Mouse (Mus musculus) lung, embryonic 15.5 days (tissue): ENCODE data around the gene Rpe. TPM values are rescaled to one million over a fixed set of nuclear protein-coding genes. Genes with fewer than 3 reads are reported as not detected.

ENCODE experiments used
- ATAC-seq: fragments of 200-750 bp; cut with Nextera tagmentation; 2 replicates; pipeline ENCODE4 v1.8.0; 2017; ENCODE audit warnings: moderate number of reproducible peaks, borderline replicate concordance; ENCODE audit not compliant: low FRiP score, low TSS enrichment; ENCODE audit errors: extremely low read depth
- H3K27ac ChIP-seq: fragments of 300-500 bp; sonication (generic); 2 replicates; pipeline ENCODE4 v1.5.1; 2015; ENCODE audit warnings: moderate library complexity, mild to moderate bottlenecking, inconsistent platforms
- H3K27me3 ChIP-seq: fragments of 300-500 bp; sonication (generic); 2 replicates; pipeline ENCODE4 v1.6.1; 2015; ENCODE audit warnings: inconsistent platforms
- H3K36me3 ChIP-seq: fragments of 300-500 bp; sonication (generic); 2 replicates; pipeline ENCODE4 v1.6.1; 2015; ENCODE audit warnings: inconsistent platforms
- H3K4me1 ChIP-seq: fragments of 300-500 bp; sonication (generic); 2 replicates; pipeline ENCODE4 v1.6.1; 2015; ENCODE audit warnings: inconsistent platforms
- H3K4me2 ChIP-seq: fragments of 300-500 bp; sonication (generic); 2 replicates; pipeline ENCODE4 v1.6.1; 2015; ENCODE audit warnings: inconsistent platforms, mild to moderate bottlenecking, moderate library complexity
- H3K4me3 ChIP-seq: fragments of 300-500 bp; sonication (generic); 2 replicates; pipeline ENCODE4 v1.5.1; 2015; ENCODE audit warnings: mild to moderate bottlenecking, inconsistent platforms
- H3K9ac ChIP-seq: fragments of 300-500 bp; sonication (generic); 2 replicates; pipeline ENCODE4 v1.6.1; 2015; ENCODE audit warnings: inconsistent platforms
- H3K9me3 ChIP-seq: fragments of 300-500 bp; sonication (generic); 2 replicates; pipeline ENCODE4 v1.6.1; 2016; ENCODE audit warnings: inconsistent platforms
- WGBS: fragments of 180-500 bp; shearing (Covaris S2); methylation state at CpG from one replicate; pipeline ENCODE4 v1.1.7; 2015; 5-methylcytosine and 5-hydroxymethylcytosine counted together
- polyA plus RNA-seq: library from polyadenylated mRNA; unstranded; fragments of >200 nt; fragmentation: Nextera tagmentation; extraction: Ambion mirVana; gene quantifications from 2 replicates; pipeline ENCODE4 v1.2.1, GENCODE M21; 2015

Gene Rpe
- polyA plus RNA-seq = 55.7 and 56.6 TPM in 2 replicates

DNA sequence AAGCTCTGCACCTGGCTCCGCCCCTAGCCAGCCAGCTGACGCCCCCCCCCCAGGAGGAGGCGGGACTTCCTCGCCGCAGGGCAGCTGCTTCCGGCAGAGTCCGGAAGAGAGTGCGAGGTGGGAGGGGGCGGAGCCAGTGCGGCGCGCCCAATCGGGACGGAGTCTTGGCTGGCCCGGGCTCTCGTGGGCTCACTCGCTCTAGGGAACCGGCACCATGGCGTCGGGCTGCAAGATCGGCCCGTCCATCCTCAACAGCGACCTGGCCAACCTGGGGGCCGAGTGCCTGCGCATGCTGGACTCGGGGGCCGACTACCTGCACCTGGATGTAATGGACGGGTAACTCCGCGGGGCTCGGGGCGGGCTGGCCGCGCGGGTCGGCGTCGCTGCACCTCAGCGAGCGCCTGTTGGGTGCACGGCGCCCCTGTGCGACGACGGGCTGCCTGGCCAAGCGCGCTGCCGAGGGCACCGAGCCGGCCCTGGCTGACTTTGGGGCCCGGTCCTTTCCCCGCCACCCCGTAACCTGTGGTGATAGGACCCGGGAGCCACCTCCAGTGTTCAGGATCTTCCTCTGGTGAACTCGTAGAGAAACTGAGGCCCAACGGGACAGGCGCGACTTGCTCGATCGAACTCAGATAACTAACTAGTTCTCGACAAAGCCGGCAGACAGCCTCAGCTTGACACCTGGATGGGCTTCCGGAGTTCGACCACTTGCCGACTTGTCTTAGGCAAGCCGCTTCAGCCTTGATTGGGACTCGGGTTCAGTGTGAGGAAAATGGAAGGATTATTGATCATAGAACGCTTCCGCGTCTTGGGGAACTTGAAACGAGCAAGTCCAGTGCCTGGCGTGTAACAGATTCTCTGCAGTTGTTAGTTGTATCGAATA, at the start of gene Rpe:
TSS of gene Rpe (plus strand) at position 139 of the 883 bp plus-strand sequence.
- H3K9me3 ChIP-seq = no peaks in the 10 kb centered on the region
- peak within 1 kb of the TSS; percentile 62 for H3K27ac ChIP-seq
- H3K4me2 ChIP-seq = peak within 1 kb of the TSS; percentile 55
- no peaks in the 10 kb centered on the region for H3K27me3 ChIP-seq
- H3K4me3 ChIP-seq = peak within 1 kb of the TSS; percentile 62
- under 1% methylated on average over 73 of the region's 73 CpGs for WGBS
- ATAC-seq = peak; percentile 100
- H3K9ac ChIP-seq = peak within 1 kb of the TSS; percentile 68
- peaks cover 16% of the 10 kb centered on the region for H3K4me1 ChIP-seq
- H3K36me3 ChIP-seq = no peaks in the 10 kb centered on the region

DNA sequence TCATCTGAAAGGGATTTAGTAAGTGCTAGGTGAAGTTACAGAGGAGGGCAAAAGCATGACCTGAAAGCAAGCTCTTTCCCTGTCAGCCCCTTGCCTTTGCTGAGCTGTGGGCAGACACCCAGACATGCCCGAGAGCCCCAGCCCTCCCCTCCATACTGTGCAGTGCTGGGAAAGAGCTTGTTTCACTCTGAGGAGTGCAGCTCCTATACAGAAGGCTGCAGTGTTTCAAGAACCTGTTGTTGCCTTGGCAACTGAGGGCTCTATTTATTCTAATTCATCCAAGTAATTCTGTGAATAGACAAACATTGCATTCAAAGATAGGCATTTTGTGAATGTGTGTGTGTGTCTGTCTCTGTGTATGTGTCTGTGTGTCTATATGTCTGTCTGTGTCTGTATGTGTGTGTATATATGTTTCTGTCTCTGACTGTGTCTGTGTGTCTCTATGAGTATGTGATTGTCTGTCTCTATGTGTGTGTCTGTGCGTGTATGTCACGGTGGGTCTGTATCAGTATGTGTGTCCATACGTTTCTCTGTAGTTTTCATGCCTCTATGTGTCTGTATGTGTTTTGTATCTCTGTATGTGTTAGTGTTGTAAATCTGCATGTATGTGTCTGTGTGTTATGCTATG, 45.4 kb upstream of the Rpe start:
- no peak overlapping the region for H3K4me3 ChIP-seq
- no peaks in the 10 kb centered on the region for H3K36me3 ChIP-seq
- 51% methylated on average over 4 of the region's 4 CpGs for WGBS
- peaks cover 6% of the 10 kb centered on the region; the same call in 1 of the 2 replicates for H3K4me1 ChIP-seq
- no peak overlapping the region for H3K4me2 ChIP-seq
- H3K27me3 ChIP-seq = no peaks in the 10 kb centered on the region
- ATAC-seq = peak; percentile 83; the same call in 1 of the 2 replicates
- H3K9ac ChIP-seq = no peak overlapping the region
- H3K27ac ChIP-seq = no peak overlapping the region
- H3K9me3 ChIP-seq = no peaks in the 10 kb centered on the region

DNA sequence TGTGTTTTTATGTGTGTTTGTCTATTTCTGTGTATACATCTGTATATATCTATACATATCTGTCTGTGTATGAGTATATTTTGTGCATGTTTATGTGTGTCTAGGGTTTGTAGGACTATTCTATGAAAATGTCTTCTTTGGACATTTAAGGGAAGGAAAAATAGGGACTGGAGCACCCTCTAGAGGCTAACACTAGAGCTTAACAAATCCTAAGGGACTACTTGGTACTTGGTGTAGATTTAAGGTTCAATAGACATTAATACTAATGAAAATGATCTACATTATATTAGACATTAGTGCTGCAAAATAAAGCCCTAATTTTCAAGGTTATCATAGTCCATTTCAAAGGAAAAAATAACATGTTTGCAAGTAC, 44.9 kb upstream of the Rpe start:
- H3K27ac ChIP-seq = no peak overlapping the region
- H3K9ac ChIP-seq = no peak overlapping the region
- H3K27me3 ChIP-seq = no peaks in the 10 kb centered on the region
- H3K4me1 ChIP-seq = peaks cover 6% of the 10 kb centered on the region; the same call in 1 of the 2 replicates
- H3K36me3 ChIP-seq = no peaks in the 10 kb centered on the region
- no peak overlapping the region for H3K4me2 ChIP-seq
- no peaks in the 10 kb centered on the region for H3K9me3 ChIP-seq
- no peak overlapping the region for H3K4me3 ChIP-seq
- no peak for ATAC-seq

DNA sequence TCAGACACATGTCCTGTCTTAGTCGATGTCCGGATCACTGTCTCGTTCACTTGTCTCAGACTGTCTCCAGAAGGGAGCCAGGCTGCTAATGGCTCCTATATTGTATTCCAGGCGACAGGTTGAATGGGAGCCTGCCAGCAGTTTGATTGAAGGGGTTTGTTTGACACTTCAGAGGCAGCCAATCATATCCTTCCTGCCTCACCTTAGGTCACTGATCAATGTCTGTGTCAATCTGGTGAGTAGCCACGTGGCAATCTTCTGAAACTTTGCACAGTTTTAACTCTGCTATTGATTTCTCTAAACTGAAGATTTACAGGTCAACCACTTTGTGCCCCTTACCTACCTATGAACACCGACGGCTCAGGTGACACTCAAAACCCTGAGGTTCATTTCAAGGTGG, 29.2 kb upstream of the Rpe start:
- H3K4me2 ChIP-seq = no peak overlapping the region
- H3K9me3 ChIP-seq = no peaks in the 10 kb centered on the region
- no peak overlapping the region for H3K4me3 ChIP-seq
- no peaks in the 10 kb centered on the region for H3K36me3 ChIP-seq
- H3K4me1 ChIP-seq = no peaks in the 10 kb centered on the region
- WGBS = 52% methylated on average over 7 of the region's 7 CpGs
- no peak for ATAC-seq
- no peaks in the 10 kb centered on the region for H3K27me3 ChIP-seq
- H3K27ac ChIP-seq = no peak overlapping the region
- no peak overlapping the region for H3K9ac ChIP-seq

DNA sequence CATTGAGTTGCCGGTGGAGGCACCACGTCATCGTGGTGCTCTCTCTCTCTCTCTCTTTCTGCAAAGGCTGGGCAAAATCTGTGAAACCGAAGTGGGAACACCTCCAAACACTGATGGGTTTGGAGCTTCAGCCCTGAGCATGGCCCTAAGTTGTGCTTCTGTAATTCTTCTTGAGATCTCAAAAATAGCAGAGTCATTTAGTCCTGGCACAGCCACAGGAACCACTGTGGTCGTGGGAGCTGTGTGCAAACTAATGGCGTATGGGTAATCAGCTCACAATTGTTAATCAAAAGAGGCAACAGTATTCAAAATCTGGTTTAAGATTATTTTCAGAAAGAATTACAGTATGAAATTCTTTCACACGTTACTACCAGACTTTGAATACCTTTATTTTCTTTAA, 27.8 kb upstream of the Rpe start:
- H3K36me3 ChIP-seq = no peaks in the 10 kb centered on the region
- no peak overlapping the region for H3K9ac ChIP-seq
- no peaks in the 10 kb centered on the region for H3K4me1 ChIP-seq
- H3K27ac ChIP-seq = no peak overlapping the region
- no peak for ATAC-seq
- H3K9me3 ChIP-seq = no peaks in the 10 kb centered on the region
- H3K4me2 ChIP-seq = no peak overlapping the region
- 79% methylated on average over 7 of the region's 7 CpGs for WGBS
- no peak overlapping the region for H3K4me3 ChIP-seq
- H3K27me3 ChIP-seq = no peaks in the 10 kb centered on the region

DNA sequence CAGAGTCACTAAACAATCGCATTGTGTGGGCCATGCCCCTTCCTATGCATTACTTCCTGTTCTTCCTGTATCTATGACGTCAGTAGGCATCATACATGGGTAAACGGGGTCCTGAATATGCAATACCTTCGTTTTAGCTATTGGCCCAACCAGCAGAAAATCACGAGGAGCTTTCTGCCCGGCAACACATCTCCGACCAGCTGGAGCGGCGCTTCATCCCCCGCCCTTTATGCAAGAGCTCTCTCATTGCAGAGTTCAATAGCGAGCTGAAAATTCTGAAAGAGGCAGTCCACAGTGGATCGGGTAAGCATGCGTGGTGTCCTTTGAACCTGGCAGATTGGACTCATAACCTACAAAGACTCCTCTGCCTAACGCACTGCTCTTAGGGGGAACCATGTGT, 22.7 kb upstream of the Rpe start:
- H3K9me3 ChIP-seq = no peaks in the 10 kb centered on the region
- H3K27me3 ChIP-seq = no peaks in the 10 kb centered on the region
- ATAC-seq = no peak
- no peak overlapping the region for H3K27ac ChIP-seq
- H3K4me1 ChIP-seq = no peaks in the 10 kb centered on the region
- no peaks in the 10 kb centered on the region for H3K36me3 ChIP-seq
- H3K9ac ChIP-seq = no peak overlapping the region
- WGBS = 78% methylated on average over 14 of the region's 14 CpGs
- no peak overlapping the region for H3K4me2 ChIP-seq
- H3K4me3 ChIP-seq = no peak overlapping the region

DNA sequence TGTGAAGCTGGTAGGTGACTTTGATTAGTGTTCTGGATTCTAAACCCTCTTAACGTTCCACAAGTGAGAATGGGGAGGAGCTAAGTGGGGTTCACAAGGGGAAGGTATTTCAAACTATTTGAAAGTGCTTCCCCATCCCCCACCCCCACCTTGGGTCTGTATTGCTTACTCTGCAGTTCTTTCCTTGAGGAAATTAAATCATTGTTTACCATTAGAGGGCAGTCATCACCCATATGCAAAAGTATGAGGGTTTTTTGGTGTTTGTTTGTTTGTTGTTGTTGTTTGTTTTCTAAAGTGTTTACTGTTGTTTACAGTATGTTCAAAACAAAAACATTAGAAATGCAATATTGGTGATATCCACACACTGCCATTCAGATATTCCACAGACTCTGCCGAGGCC, 22.0 kb upstream of the Rpe start:
- Histone ChIP-seq H3K4me3 (no peak overlapping the region), H3K36me3 (no peaks in the 10 kb centered on the region), H3K9ac (no peak overlapping the region), H3K4me1 (no peaks in the 10 kb centered on the region), H3K4me2 (no peak overlapping the region), H3K9me3 (no peaks in the 10 kb centered on the region), H3K27me3 (no peaks in the 10 kb centered on the region), H3K27ac (no peak overlapping the region)
- WGBS = 28% methylated on average over 2 of the region's 2 CpGs
- no peak for ATAC-seq

DNA sequence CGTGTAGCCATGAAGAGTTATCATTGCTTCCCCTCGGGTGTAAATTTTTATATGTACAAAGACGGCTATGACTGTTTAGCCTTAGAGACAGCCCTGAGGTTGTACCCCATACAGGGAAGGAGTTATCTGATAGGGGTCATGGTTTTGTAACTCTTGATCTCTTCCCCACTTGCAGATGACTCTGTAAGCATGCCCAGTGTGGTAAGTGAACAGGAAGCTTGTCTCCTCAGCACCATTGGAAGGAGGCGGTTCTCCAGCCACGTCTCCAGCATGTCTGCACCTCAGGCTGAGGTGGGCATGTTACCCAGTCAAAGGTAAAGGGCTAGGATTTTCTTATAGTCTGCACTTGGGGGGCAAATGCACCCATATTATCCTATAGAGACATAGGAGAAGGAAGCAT, 17.7 kb upstream of the Rpe start:
- H3K9me3 ChIP-seq = no peaks in the 10 kb centered on the region
- WGBS = 80% methylated on average over 5 of the region's 5 CpGs
- no peak overlapping the region for H3K4me2 ChIP-seq
- H3K27me3 ChIP-seq = no peaks in the 10 kb centered on the region
- no peak for ATAC-seq
- H3K4me3 ChIP-seq = no peak overlapping the region
- H3K36me3 ChIP-seq = no peaks in the 10 kb centered on the region
- no peaks in the 10 kb centered on the region for H3K4me1 ChIP-seq
- no peak overlapping the region for H3K9ac ChIP-seq
- H3K27ac ChIP-seq = no peak overlapping the region

DNA sequence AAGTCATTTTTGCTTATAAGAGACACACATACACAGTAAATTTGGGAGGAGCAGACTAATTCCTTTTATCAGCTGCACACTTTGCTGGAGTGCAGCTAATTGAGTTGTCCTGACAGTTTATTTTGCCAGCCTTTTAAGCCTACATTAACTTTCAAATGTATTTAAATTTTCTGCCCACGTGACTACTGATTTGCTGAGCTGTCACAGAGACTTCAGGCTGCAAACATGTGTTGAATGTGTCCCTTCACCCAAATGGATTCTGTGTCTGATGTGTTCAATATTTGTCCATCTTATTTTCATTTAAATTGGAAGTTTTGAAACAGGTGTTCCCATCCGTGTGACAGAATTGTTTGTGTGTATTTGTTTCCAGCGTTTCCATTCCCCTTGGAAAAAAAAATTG, 8.9 kb upstream of the Rpe start:
- Histone ChIP-seq H3K36me3 (no peaks in the 10 kb centered on the region), H3K4me1 (no peaks in the 10 kb centered on the region), H3K4me2 (no peak overlapping the region), H3K9ac (no peak overlapping the region), H3K27me3 (no peaks in the 10 kb centered on the region), H3K9me3 (no peaks in the 10 kb centered on the region), H3K4me3 (no peak overlapping the region), H3K27ac (no peak overlapping the region)
- ATAC-seq = no peak
- 61% methylated on average over 3 of the region's 3 CpGs for WGBS

DNA sequence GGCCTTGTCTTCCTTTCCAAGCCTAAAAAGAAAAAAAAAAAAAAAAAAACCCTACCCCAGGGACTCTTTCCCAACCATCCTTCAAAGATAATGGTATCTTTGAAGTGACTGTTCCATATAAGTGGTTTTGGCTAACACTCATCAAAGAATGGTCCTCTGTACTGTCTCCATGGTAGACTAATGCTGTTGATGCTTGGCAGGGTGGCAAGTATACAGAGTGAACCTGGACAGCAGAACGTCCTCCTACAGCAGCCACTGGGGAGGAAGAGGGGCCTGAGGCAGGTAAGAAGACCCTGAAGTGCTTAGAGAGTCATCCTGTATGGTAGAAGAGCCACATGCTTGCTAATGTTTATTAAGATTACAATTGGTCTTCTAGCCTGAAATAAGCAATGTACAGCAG, 8.3 kb upstream of the Rpe start:
- no peak for ATAC-seq
- Histone ChIP-seq H3K27me3 (no peaks in the 10 kb centered on the region), H3K4me2 (no peak overlapping the region), H3K9me3 (no peaks in the 10 kb centered on the region), H3K4me1 (no peaks in the 10 kb centered on the region), H3K4me3 (no peak overlapping the region), H3K36me3 (no peaks in the 10 kb centered on the region), H3K9ac (no peak overlapping the region), H3K27ac (no peak overlapping the region)
- WGBS = 50% methylated on average over 1 of the region's 1 CpGs

DNA sequence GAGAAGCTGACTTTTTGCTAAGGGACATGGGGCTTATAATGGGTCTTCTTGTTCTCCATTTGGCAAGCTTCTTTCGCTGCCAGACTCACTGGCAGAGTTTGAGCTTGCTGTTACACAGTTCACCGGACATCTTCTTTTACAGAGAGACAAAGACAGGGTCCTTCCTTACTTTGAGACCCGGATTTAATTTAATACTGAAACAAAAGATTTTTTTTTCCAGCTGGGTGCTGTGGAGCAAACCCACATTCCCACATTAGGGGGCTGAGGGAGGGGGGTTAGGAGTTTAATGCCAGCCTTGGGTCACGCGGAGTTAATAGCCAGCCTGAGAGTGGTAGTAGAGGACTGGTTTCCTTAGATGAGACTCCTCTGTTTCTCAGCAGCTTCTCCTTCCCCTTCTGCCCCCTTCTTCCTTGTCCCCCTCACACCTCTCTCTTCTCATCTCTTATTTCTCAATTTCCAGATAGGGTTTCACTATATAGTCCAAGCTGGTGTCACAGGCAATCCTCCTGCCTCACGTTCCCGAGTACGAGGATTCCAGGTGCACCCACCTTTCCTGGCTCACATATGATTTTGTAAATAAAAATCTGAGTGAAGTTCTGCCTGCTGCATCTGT, 7.7 kb upstream of the Rpe start:
- WGBS = 85% methylated on average over 8 of the region's 8 CpGs
- H3K9ac ChIP-seq = no peak overlapping the region
- H3K9me3 ChIP-seq = no peaks in the 10 kb centered on the region
- H3K27ac ChIP-seq = no peak overlapping the region
- no peak overlapping the region for H3K4me3 ChIP-seq
- ATAC-seq = no peak
- no peaks in the 10 kb centered on the region for H3K4me1 ChIP-seq
- no peaks in the 10 kb centered on the region for H3K36me3 ChIP-seq
- H3K27me3 ChIP-seq = no peaks in the 10 kb centered on the region
- H3K4me2 ChIP-seq = no peak overlapping the region

DNA sequence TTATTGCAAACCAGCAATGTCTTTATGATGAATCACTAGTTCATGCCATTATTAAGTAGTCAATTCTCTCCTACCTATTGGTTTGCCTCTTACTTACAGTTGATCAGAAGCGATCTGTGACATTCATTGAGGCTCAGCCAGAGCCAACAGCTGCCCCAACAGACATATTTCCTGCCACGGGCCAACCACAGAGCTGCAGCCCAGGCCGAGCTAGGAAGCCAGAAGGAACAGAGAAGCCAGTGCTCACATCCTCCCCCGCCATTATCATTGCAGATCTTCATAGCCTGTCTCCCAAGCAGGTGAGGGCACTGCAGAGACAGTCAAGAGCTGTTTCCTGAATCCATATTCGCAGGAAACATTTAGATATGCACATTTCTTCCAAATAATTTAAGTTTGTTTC, 6.4 kb upstream of the Rpe start:
- Histone ChIP-seq H3K27ac (no peak overlapping the region), H3K4me1 (no peaks in the 10 kb centered on the region), H3K4me3 (no peak overlapping the region), H3K9me3 (no peaks in the 10 kb centered on the region), H3K4me2 (no peak overlapping the region), H3K27me3 (no peaks in the 10 kb centered on the region), H3K9ac (no peak overlapping the region), H3K36me3 (no peaks in the 10 kb centered on the region)
- 66% methylated on average over 5 of the region's 5 CpGs for WGBS
- ATAC-seq = no peak
